Mouse (Mus musculus) myocyte (in vitro differentiated cells): ENCODE data around the gene Mical3.

Experiments
- E2F4 ChIP-seq: IDR thresholded peaks from one replicate; pipeline ENCODE4 v1.6.1; 2011; ENCODE audit warnings: mild to moderate bottlenecking, control low read depth, moderate library complexity; ENCODE audit not compliant: insufficient read depth
- POLR2A ChIP-seq: IDR thresholded peaks from one replicate; pipeline ENCODE4 v1.6.1; 2011; ENCODE audit warnings: low read depth, mild to moderate bottlenecking, control low read depth, moderate library complexity; ENCODE audit not compliant: insufficient read length
- REST ChIP-seq: IDR thresholded peaks from one replicate; pipeline ENCODE4 v1.6.1; 2011; ENCODE audit warnings: mild to moderate bottlenecking, control low read depth, moderate library complexity; ENCODE audit not compliant: insufficient read depth, insufficient read length
- TCF3 ChIP-seq: IDR thresholded peaks from one replicate; pipeline ENCODE4 v1.6.1; 2011; ENCODE audit warnings: low read depth, control low read depth; ENCODE audit not compliant: insufficient read length

- TF ChIP-seq REST = no peak
- TF ChIP-seq POLR2A = no peak
- TF ChIP-seq E2F4 = no peak
- TF ChIP-seq TCF3 = no peak
Measured at GRCm38 (mm10) chr6:121130039-121130705, 627 bp downstream of the Mical3 start.
